Mouse (Mus musculus) kidney, embryonic 16.5 days (tissue): ENCODE measurements around the gene Rcor3. TPM values are rescaled to one million over a fixed set of nuclear protein-coding genes. Genes with fewer than 3 reads are reported as not detected.
A peak's percentile ranks its signal among the peaks of the same experiment; 100 is the strongest.

Experiments used
- ATAC-seq: fragments of 200-750 bp; cut with Nextera tagmentation; 2 replicates; pipeline ENCODE4 v1.8.0; 2017; ENCODE audit warnings: moderate TSS enrichment; ENCODE audit not compliant: low FRiP score, low TSS enrichment
- H3K27ac ChIP-seq: fragments of 300-500 bp; sonication (generic); 2 replicates; pipeline ENCODE4 v1.5.1; 2014; ENCODE audit warnings: low read length
- H3K27me3 ChIP-seq: fragments of 300-500 bp; sonication (generic); 2 replicates; pipeline ENCODE4 v1.6.1; 2014; ENCODE audit warnings: low read length, control low read depth, mixed read lengths; ENCODE audit not compliant: insufficient read depth
- H3K36me3 ChIP-seq: fragments of 300-500 bp; sonication (generic); 2 replicates; pipeline ENCODE4 v1.6.1; 2014; ENCODE audit warnings: low read length, control low read depth, mixed read lengths; ENCODE audit not compliant: insufficient read depth
- H3K4me1 ChIP-seq: fragments of 300-500 bp; sonication (generic); 2 replicates; pipeline ENCODE4 v1.6.1; 2014; ENCODE audit warnings: low read length, control low read depth, mixed read lengths; ENCODE audit not compliant: insufficient read depth
- H3K4me2 ChIP-seq: fragments of 300-500 bp; sonication (generic); replicated peaks from 2 replicates; pipeline ENCODE4 v1.6.1; 2014; ENCODE audit warnings: low read depth, low read length
- H3K4me3 ChIP-seq: fragments of 300-500 bp; sonication (generic); 2 replicates; pipeline ENCODE4 v1.5.1; 2014; ENCODE audit warnings: mild to moderate bottlenecking, low read length
- H3K9ac ChIP-seq: fragments of 300-500 bp; sonication (generic); replicated peaks from 2 replicates; pipeline ENCODE4 v1.6.1; 2014; ENCODE audit warnings: low read length
- H3K9me3 ChIP-seq: fragments of 300-500 bp; sonication (generic); 2 replicates; pipeline ENCODE4 v1.6.1; 2016; ENCODE audit warnings: low read length, control low read depth
- WGBS: fragments of 180-500 bp; shearing (Covaris S2); extraction: QIAGEN DNeasy Blood & Tissue Kit; methylation state at CpG from one replicate; pipeline ENCODE4 v1.1.7; 2014; 5-methylcytosine and 5-hydroxymethylcytosine counted together
- polyA plus RNA-seq: library from polyadenylated mRNA; unstranded; fragments of >200 nt; fragmentation: Nextera tagmentation; extraction: Ambion mirVana; gene quantifications from 2 replicates; pipeline ENCODE4 v1.2.1, GENCODE M21; 2015

Rcor3 gene
- polyA plus RNA-seq, 1 experiment from 2014 or later: 26.3 TPM

DNA sequence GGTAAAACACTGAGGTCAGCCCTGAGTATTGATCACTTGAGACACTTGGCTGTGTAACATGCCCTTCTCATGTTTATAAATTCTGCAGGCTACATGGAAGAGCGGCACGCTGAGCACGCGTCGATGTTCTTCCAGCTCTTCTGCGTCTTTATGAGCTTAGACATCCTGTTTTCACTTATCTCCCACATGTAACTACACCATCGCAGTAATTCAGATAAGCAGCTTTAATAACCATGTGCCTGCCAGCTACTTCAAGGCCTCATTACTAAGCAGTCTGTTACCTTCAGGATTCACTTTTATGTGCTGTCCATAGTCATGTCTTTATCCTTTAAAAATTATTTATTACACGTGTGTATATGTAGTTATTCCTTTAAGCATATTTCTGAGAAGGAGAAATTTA is 9.5 kb downstream of the Rcor3 start:
- Histone ChIP-seq H3K27me3 (no peaks in the 10 kb centered on the region), H3K9me3 (no peaks in the 10 kb centered on the region), H3K36me3 (peaks cover 20% of the 10 kb centered on the region), H3K4me3 (no peak overlapping the region), H3K9ac (no peak overlapping the region), H3K4me2 (no peak overlapping the region), H3K4me1 (no peaks in the 10 kb centered on the region), H3K27ac (no peak overlapping the region)
- 92% methylated on average over 8 of the region's 8 CpGs for WGBS
- no peak for ATAC-seq

DNA sequence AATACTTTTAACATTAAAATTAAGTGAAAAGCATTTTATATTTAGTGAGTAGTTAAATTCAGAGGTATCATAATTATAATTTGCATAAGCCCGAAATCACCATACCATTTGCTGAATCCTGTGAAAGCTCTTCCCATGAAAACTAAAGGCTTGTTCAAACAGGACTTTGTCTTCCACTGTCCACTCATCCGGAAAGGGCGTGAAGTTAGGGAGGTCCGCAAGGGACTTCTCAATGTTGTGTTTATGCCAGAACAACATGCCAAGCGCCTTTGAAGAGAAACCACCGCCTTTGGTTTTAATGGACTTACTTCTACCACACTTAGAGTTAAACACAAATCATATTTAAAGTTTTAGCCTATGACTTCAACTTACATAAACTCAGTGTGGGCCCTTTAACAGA is 12.1 kb downstream of the Rcor3 start:
- no peak for ATAC-seq
- Histone ChIP-seq H3K9me3 (no peaks in the 10 kb centered on the region), H3K36me3 (peaks cover 38% of the 10 kb centered on the region), H3K4me1 (no peaks in the 10 kb centered on the region), H3K27ac (no peak overlapping the region), H3K4me3 (no peak overlapping the region), H3K9ac (no peak overlapping the region), H3K27me3 (no peaks in the 10 kb centered on the region), H3K4me2 (no peak overlapping the region)
- WGBS: 86% methylated on average over 6 of the region's 6 CpGs

DNA sequence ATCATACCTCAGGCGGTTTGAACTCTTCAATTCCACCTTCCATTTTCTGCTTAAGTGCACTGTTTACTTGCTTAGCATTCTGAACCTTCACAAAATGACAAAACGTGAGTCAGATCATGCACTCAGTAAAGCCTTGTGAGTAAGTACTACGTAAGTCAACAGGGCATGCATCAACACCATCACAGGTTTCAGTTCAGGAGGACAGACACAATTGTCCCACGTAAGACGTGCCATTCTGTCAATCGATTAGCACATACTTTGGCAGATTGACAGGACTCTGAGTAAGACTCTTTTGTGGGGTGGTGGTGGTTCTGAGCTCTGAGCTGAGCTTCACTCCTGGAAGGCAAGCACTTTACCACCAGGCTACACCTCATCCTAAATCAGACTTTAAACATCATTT is 21.6 kb downstream of the Rcor3 start:
- 94% methylated on average over 6 of the region's 6 CpGs for WGBS
- no peak overlapping the region for H3K9ac ChIP-seq
- H3K4me2 ChIP-seq: no peak overlapping the region
- no peak overlapping the region for H3K4me3 ChIP-seq
- no peaks in the 10 kb centered on the region for H3K4me1 ChIP-seq
- H3K27me3 ChIP-seq: no peaks in the 10 kb centered on the region
- no peak for ATAC-seq
- H3K9me3 ChIP-seq: no peaks in the 10 kb centered on the region
- H3K36me3 ChIP-seq: peaks cover 55% of the 10 kb centered on the region
- H3K27ac ChIP-seq: no peak overlapping the region

GRCm38 (mm10) chr1:192115378-192115777 is 22.5 kb downstream of the Rcor3 start:
- no peak overlapping the region for H3K4me2 ChIP-seq
- H3K4me3 ChIP-seq: no peak overlapping the region
- no peak for ATAC-seq
- H3K27ac ChIP-seq: no peak overlapping the region
- H3K9me3 ChIP-seq: no peaks in the 10 kb centered on the region
- H3K36me3 ChIP-seq: peaks cover 52% of the 10 kb centered on the region
- WGBS: 100% methylated on average over 1 of the region's 1 CpGs
- H3K9ac ChIP-seq: no peak overlapping the region
- no peaks in the 10 kb centered on the region for H3K27me3 ChIP-seq
- no peaks in the 10 kb centered on the region for H3K4me1 ChIP-seq

GRCm38 (mm10) chr1:192109169-192109568 is 28.7 kb downstream of the Rcor3 start:
- H3K9ac ChIP-seq: no peak overlapping the region
- no peaks in the 10 kb centered on the region for H3K27me3 ChIP-seq
- H3K4me3 ChIP-seq: no peak overlapping the region
- no peak for ATAC-seq
- H3K4me1 ChIP-seq: no peaks in the 10 kb centered on the region
- WGBS: 59% methylated on average over 6 of the region's 6 CpGs
- peaks cover 32% of the 10 kb centered on the region for H3K36me3 ChIP-seq
- H3K27ac ChIP-seq: no peak overlapping the region
- H3K4me2 ChIP-seq: no peak overlapping the region
- H3K9me3 ChIP-seq: no peaks in the 10 kb centered on the region

GRCm38 (mm10) chr1:192107352-192107751 is 30.5 kb downstream of the Rcor3 start:
- H3K27me3 ChIP-seq: no peaks in the 10 kb centered on the region
- no peaks in the 10 kb centered on the region for H3K9me3 ChIP-seq
- H3K9ac ChIP-seq: no peak overlapping the region
- no peaks in the 10 kb centered on the region for H3K4me1 ChIP-seq
- WGBS: 17% methylated on average over 2 of the region's 2 CpGs
- H3K36me3 ChIP-seq: peaks cover 28% of the 10 kb centered on the region
- ATAC-seq: peak; percentile 75; the same call in 1 of the 2 replicates
- no peak overlapping the region for H3K4me2 ChIP-seq
- H3K27ac ChIP-seq: no peak overlapping the region
- H3K4me3 ChIP-seq: no peak overlapping the region

GRCm38 (mm10) chr1:192105902-192106389 is 31.9 kb downstream of the Rcor3 start:
- 91% methylated on average over 4 of the region's 4 CpGs for WGBS
- Histone ChIP-seq H3K4me2 (no peak overlapping the region), H3K4me1 (no peaks in the 10 kb centered on the region), H3K4me3 (no peak overlapping the region), H3K36me3 (peaks cover 29% of the 10 kb centered on the region), H3K9me3 (no peaks in the 10 kb centered on the region), H3K9ac (no peak overlapping the region), H3K27me3 (no peaks in the 10 kb centered on the region), H3K27ac (no peak overlapping the region)
- ATAC-seq: no peak

DNA sequence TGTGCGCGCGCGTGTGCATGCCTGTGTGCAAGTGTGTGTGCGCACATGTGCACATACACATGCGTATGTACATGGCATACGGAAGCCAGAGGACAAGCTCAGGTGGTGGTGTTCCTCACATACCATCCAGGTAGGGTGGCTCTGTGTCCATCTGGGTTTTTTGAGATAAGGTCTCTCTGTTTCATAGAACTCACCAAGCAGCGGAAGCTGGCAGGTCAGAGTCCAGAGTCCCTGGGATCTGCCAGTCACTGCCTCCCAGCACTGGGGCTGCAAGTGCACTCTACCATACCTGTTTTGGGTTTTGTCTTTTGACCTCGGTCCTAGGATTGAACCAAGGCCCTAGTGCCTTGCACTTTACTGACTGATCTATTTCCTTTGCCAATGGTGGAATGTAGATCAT is 33.8 kb downstream of the Rcor3 start:
- 96% methylated on average over 9 of the region's 9 CpGs for WGBS
- Histone ChIP-seq H3K4me1 (no peaks in the 10 kb centered on the region), H3K4me2 (no peak overlapping the region), H3K27ac (peak overlapping the region; percentile 69), H3K9ac (no peak overlapping the region), H3K4me3 (no peak overlapping the region), H3K9me3 (no peaks in the 10 kb centered on the region), H3K36me3 (peaks cover 22% of the 10 kb centered on the region), H3K27me3 (no peaks in the 10 kb centered on the region)
- ATAC-seq: no peak; the same call in 1 of the 2 replicates

- H3K4me2 ChIP-seq: no peak overlapping the region
- H3K27me3 ChIP-seq: no peaks in the 10 kb centered on the region
- ATAC-seq: 0 out of 2 replicates have a peak, but pooled peaks have one; percentile 39
- H3K36me3 ChIP-seq: peaks cover 23% of the 10 kb centered on the region
- WGBS: 73% methylated on average over 6 of the region's 6 CpGs
- H3K4me3 ChIP-seq: no peak overlapping the region
- peak overlapping the region; percentile 69 for H3K27ac ChIP-seq
- H3K9me3 ChIP-seq: no peaks in the 10 kb centered on the region
- no peaks in the 10 kb centered on the region for H3K4me1 ChIP-seq
- H3K9ac ChIP-seq: no peak overlapping the region
Measured at GRCm38 (mm10) chr1:192103176-192103575, 34.7 kb downstream of the Rcor3 start.

DNA sequence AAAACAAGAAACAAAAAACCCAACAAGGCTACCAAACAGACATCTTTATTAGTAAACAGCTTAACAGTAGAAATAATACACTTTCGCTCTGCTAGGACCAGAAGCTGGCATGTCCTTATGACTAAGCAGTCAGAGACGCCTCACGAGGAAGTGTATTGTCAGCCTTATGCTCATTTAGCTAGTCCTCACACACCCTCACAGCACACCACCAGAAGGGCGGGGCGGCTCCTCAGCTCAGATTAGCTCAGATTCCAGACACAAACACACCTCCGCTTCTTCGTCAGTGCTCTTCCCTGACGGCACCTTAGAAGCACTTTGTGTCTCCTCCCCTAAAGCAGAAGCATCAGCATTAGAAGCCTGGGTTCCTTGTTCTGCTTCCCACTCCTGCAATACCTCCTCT is 36.5 kb downstream of the Rcor3 start:
- ATAC-seq: no peak
- peaks cover 23% of the 10 kb centered on the region for H3K36me3 ChIP-seq
- WGBS: 87% methylated on average over 8 of the region's 8 CpGs

More for the DNA sequence above, 36.5 kb downstream of the Rcor3 start:
- Histone ChIP-seq H3K9me3 (no peaks in the 10 kb centered on the region), H3K4me2 (no peak overlapping the region), H3K4me1 (no peaks in the 10 kb centered on the region), H3K27ac (no peak overlapping the region), H3K4me3 (no peak overlapping the region), H3K27me3 (no peaks in the 10 kb centered on the region), H3K9ac (no peak overlapping the region)
